Mouse (Mus musculus): ENCODE results near the gene Olfr917. TPM values are rescaled to one million over a fixed set of nuclear protein-coding genes. Genes with fewer than 3 reads are reported as not detected.

Olfr917 gene
- polyA plus RNA-seq (2015; fragmentation: Nextera tagmentation; extraction: Ambion mirVana) = not detected in 2 replicates

DNA sequence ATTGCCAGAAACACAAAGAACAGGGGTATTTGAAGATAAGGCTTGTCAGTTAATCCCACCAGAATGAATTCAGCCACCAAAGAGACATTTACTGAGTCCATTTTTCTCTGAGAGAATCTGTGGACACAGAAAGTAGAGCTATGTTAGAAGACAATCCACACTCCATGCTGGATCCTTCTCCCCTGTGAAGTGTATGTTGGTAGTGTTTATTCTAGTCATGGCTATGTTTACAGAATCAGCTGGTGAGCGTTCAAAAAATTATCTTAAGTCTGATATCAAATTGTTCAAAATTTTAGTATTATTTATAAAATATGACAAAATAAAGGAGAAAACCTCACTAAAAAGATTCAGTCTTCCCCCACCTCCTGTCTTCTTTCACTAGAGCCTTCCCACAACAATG is at the start of gene Olfr917:
Olfr917 (minus strand) TSS at position 101 of the 400 bp plus-strand sequence.
- no peak for ATAC-seq (ENCODE audit: low read depth)
- Histone ChIP-seq H3K4me3 (ENCODE audit: low read length) (no peak within 1 kb of the TSS), H3K36me3 (ENCODE audit: control insufficient read depth, insufficient read depth, low read length) (no peaks in the 10 kb centered on the region), H3K4me2 (ENCODE audit: low read depth, low read length) (no peak within 1 kb of the TSS), H3K27ac (ENCODE audit: low read length) (no peak within 1 kb of the TSS), H3K4me1 (replicated peaks; ENCODE audit: control insufficient read depth, insufficient read depth, low read length) (no peaks in the 10 kb centered on the region), H3K9ac (ENCODE audit: low read length) (no peak within 1 kb of the TSS), H3K9me3 (ENCODE audit: control insufficient read depth, low read length) (no peaks in the 10 kb centered on the region), H3K27me3 (ENCODE audit: control insufficient read depth, insufficient read depth, low read depth, low read length) (no peaks in the 10 kb centered on the region)
- 53% methylated on average over 1 of the region's 1 CpGs for WGBS

DNA sequence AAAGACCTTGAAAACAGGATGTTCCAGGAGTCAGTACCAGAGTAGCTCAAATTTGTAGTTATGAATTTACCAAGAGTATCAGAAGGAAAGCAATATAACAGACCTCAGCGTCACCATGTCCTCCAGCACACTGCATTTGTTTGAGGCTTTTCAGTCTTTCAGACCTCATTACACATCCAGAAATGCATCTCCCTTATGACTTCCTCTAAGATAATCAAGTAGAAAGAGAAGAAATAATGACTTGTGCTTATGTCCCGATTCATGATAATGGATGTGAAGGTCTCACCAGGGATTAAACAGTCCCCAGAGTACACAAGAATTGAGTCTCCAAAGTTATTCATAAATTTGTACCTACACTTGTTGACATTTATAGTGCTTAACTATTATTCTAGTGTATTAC is 8.9 kb upstream of the Olfr917 start, which contains the start of gene Olfr918:
Olfr918 (minus strand) TSS at position 101 of the 400 bp plus-strand sequence.
- Histone ChIP-seq H3K4me3 (ENCODE audit: low read length) (no peak within 1 kb of the TSS), H3K27me3 (ENCODE audit: control insufficient read depth, insufficient read depth, low read depth, low read length) (no peaks in the 10 kb centered on the region), H3K4me2 (ENCODE audit: low read depth, low read length) (no peak within 1 kb of the TSS), H3K9me3 (ENCODE audit: control insufficient read depth, low read length) (no peaks in the 10 kb centered on the region), H3K36me3 (ENCODE audit: control insufficient read depth, insufficient read depth, low read length) (no peaks in the 10 kb centered on the region), H3K4me1 (replicated peaks; ENCODE audit: control insufficient read depth, insufficient read depth, low read length) (no peaks in the 10 kb centered on the region), H3K27ac (ENCODE audit: low read length) (no peak within 1 kb of the TSS), H3K9ac (ENCODE audit: low read length) (no peak within 1 kb of the TSS)
- no peak for ATAC-seq (ENCODE audit: low read depth)
- 77% methylated on average over 2 of the region's 2 CpGs for WGBS

DNA sequence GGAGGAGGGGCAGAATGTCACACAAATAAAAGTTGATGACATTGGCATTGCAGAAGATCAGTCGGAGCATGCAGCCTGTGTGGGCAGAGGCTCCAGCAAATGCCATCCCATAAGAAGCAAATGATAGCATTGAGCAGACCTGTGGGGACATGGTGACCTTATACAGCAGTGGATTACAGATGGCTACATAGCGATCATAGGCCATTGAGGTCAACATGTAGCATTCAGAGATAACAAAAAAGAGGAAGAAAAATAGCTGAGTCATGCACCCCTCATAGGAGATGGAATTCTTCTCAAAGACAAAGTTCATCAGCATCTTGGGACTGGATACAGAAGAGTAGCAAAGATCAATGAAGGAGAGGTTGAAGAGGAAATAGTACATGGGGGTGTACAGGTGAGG is 7.2 kb upstream of the Olfr917 start:
- H3K36me3 ChIP-seq (ENCODE audit: control insufficient read depth, insufficient read depth, low read length) = no peaks in the 10 kb centered on the region
- no peaks in the 10 kb centered on the region for H3K4me1 ChIP-seq (replicated peaks; ENCODE audit: control insufficient read depth, insufficient read depth, low read length)
- no peak for ATAC-seq (ENCODE audit: low read depth)
- 69% methylated on average over 2 of the region's 2 CpGs for WGBS
- no peaks in the 10 kb centered on the region for H3K27me3 ChIP-seq (ENCODE audit: control insufficient read depth, insufficient read depth, low read depth, low read length)
- no peak overlapping the region for H3K4me3 ChIP-seq (ENCODE audit: low read length)
- H3K9me3 ChIP-seq (ENCODE audit: control insufficient read depth, low read length) = no peaks in the 10 kb centered on the region
- H3K4me2 ChIP-seq (ENCODE audit: low read depth, low read length) = no peak overlapping the region
- H3K27ac ChIP-seq (ENCODE audit: low read length) = no peak overlapping the region
- no peak overlapping the region for H3K9ac ChIP-seq (ENCODE audit: low read length)

DNA sequence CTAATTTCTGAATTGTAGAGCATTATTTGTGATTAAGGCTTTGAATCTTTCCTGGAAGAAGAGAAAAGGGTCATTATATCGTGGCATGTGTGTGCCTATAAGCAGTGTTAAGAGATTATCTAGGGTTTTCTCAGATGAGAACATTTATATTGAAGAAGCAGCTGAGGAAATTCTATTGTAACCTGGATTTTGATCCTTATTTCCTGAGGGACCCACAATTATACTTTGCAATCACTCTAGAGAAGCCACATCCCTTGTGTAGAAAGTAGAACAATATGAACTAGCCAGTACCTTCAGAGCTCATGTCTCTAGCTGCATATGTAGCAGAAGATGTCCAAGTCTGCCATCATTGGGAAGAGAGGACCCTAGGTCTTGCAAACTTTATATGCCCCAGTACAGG is 5.9 kb downstream of the Olfr917 start, which contains the start of gene Olfr916:
Olfr916 (minus strand) TSS at position 101 of the 400 bp plus-strand sequence.
- Histone ChIP-seq H3K36me3 (ENCODE audit: control insufficient read depth, insufficient read depth, low read length) (no peaks in the 10 kb centered on the region), H3K27ac (ENCODE audit: low read length) (no peak within 1 kb of the TSS), H3K4me2 (ENCODE audit: low read depth, low read length) (no peak within 1 kb of the TSS), H3K9ac (ENCODE audit: low read length) (no peak within 1 kb of the TSS), H3K9me3 (ENCODE audit: control insufficient read depth, low read length) (no peaks in the 10 kb centered on the region), H3K4me1 (replicated peaks; ENCODE audit: control insufficient read depth, insufficient read depth, low read length) (no peaks in the 10 kb centered on the region), H3K27me3 (ENCODE audit: control insufficient read depth, insufficient read depth, low read depth, low read length) (no peaks in the 10 kb centered on the region), H3K4me3 (ENCODE audit: low read length) (no peak within 1 kb of the TSS)
- no peak for ATAC-seq (ENCODE audit: low read depth)
- 56% methylated on average over 1 of the region's 1 CpGs for WGBS

GRCm38 (mm10) chr9:38632406-38632805 is 33.2 kb downstream of the Olfr917 start:
- Histone ChIP-seq H3K4me2 (ENCODE audit: low read depth, low read length) (no peak overlapping the region), H3K4me3 (ENCODE audit: low read length) (no peak overlapping the region), H3K27ac (ENCODE audit: low read length) (no peak overlapping the region), H3K27me3 (ENCODE audit: control insufficient read depth, insufficient read depth, low read depth, low read length) (no peaks in the 10 kb centered on the region), H3K36me3 (ENCODE audit: control insufficient read depth, insufficient read depth, low read length) (no peaks in the 10 kb centered on the region), H3K9ac (ENCODE audit: low read length) (no peak overlapping the region), H3K4me1 (replicated peaks; ENCODE audit: control insufficient read depth, insufficient read depth, low read length) (no peaks in the 10 kb centered on the region), H3K9me3 (ENCODE audit: control insufficient read depth, low read length) (no peaks in the 10 kb centered on the region)
- no peak for ATAC-seq (ENCODE audit: low read depth)
- WGBS = 81% methylated on average over 4 of the region's 4 CpGs

Other genes with a start within 250 kb of the Olfr917 start
- not detected in 2 replicates for gene Olfr901, start 236.4 kb downstream of the Olfr917 start, polyA plus RNA-seq (2015; fragmentation: Nextera tagmentation; extraction: Ambion mirVana)
- gene Olfr902, start 218.2 kb downstream of the Olfr917 start, polyA plus RNA-seq (2015; fragmentation: Nextera tagmentation; extraction: Ambion mirVana) = not detected in 2 replicates
- not detected in 2 replicates for gene Olfr904, start 202.7 kb downstream of the Olfr917 start, polyA plus RNA-seq (2015; fragmentation: Nextera tagmentation; extraction: Ambion mirVana)
- not detected in 2 replicates for gene Olfr905, start 194.7 kb downstream of the Olfr917 start, polyA plus RNA-seq (2015; fragmentation: Nextera tagmentation; extraction: Ambion mirVana)
- not detected in 2 replicates for gene Olfr906, start 178.8 kb downstream of the Olfr917 start, polyA plus RNA-seq (2015; fragmentation: Nextera tagmentation; extraction: Ambion mirVana)
- gene Olfr907, start 170.0 kb downstream of the Olfr917 start, polyA plus RNA-seq (2015; fragmentation: Nextera tagmentation; extraction: Ambion mirVana) = not detected in 2 replicates
- gene Olfr911-ps1, start 144.3 kb downstream of the Olfr917 start, polyA plus RNA-seq (2015; fragmentation: Nextera tagmentation; extraction: Ambion mirVana) = not detected in 2 replicates
- not detected in 2 replicates for gene Olfr910, start 128.0 kb downstream of the Olfr917 start, polyA plus RNA-seq (2015; fragmentation: Nextera tagmentation; extraction: Ambion mirVana)
- not detected in 2 replicates for gene Olfr912, start 85.7 kb downstream of the Olfr917 start, polyA plus RNA-seq (2015; fragmentation: Nextera tagmentation; extraction: Ambion mirVana)
- gene Olfr913, start 73.1 kb downstream of the Olfr917 start, polyA plus RNA-seq (2015; fragmentation: Nextera tagmentation; extraction: Ambion mirVana) = not detected in 2 replicates
- gene Olfr914, start 60.7 kb downstream of the Olfr917 start, polyA plus RNA-seq (2015; fragmentation: Nextera tagmentation; extraction: Ambion mirVana) = not detected in 2 replicates
- gene Olfr916, start 6.0 kb downstream of the Olfr917 start, polyA plus RNA-seq (2015; fragmentation: Nextera tagmentation; extraction: Ambion mirVana) = not detected in 2 replicates
- not detected in 2 replicates for gene Olfr918, start 8.8 kb upstream of the Olfr917 start, polyA plus RNA-seq (2015; fragmentation: Nextera tagmentation; extraction: Ambion mirVana)
- not detected in 2 replicates for gene Olfr919, start 37.8 kb upstream of the Olfr917 start, polyA plus RNA-seq (2015; fragmentation: Nextera tagmentation; extraction: Ambion mirVana)
- gene Vwa5a, start 52.4 kb upstream of the Olfr917 start, polyA plus RNA-seq (2015; fragmentation: Nextera tagmentation; extraction: Ambion mirVana) = 21.1 and 25.4 TPM in 2 replicates
- gene Olfr920, start 86.5 kb upstream of the Olfr917 start, polyA plus RNA-seq (2015; fragmentation: Nextera tagmentation; extraction: Ambion mirVana) = not detected in 2 replicates
- not detected in 2 replicates for gene Olfr921, start 107.2 kb upstream of the Olfr917 start, polyA plus RNA-seq (2015; fragmentation: Nextera tagmentation; extraction: Ambion mirVana)
- gene Olfr922, start 148.8 kb upstream of the Olfr917 start, polyA plus RNA-seq (2015; fragmentation: Nextera tagmentation; extraction: Ambion mirVana) = not detected in 2 replicates
- not detected in 2 replicates for gene Olfr923, start 160.7 kb upstream of the Olfr917 start, polyA plus RNA-seq (2015; fragmentation: Nextera tagmentation; extraction: Ambion mirVana)
- gene Olfr924, start 178.6 kb upstream of the Olfr917 start, polyA plus RNA-seq (2015; fragmentation: Nextera tagmentation; extraction: Ambion mirVana) = not detected in 2 replicates
- not detected in 2 replicates for gene Olfr26, start 189.2 kb upstream of the Olfr917 start, polyA plus RNA-seq (2015; fragmentation: Nextera tagmentation; extraction: Ambion mirVana)
- not detected in 2 replicates for gene Olfr926, start 211.3 kb upstream of the Olfr917 start, polyA plus RNA-seq (2015; fragmentation: Nextera tagmentation; extraction: Ambion mirVana)